Mouse (Mus musculus) CD4-positive helper T cell, adult 2 months (primary cell): ENCODE measurements around the gene Lsamp.

Experiments
- DNase-seq: peaks from one replicate; pipeline ENCODE4 v3.0.0-alpha.2; 2012; ENCODE audit warnings: low read depth, missing footprints, low spot score

Gene Lsamp

GRCm38 (mm10) chr16:40656871-40657270 is 672.7 kb downstream of the Lsamp start:
- no peak for DNase-seq

GRCm38 (mm10) chr16:40685531-40685930 is 701.4 kb downstream of the Lsamp start:
- no peak for DNase-seq

- no peak for DNase-seq
These were observed 708.1 kb downstream of the Lsamp start for GRCm38 (mm10) chr16:40692292-40692691.

- DNase-seq, result no peak
These were observed 713.1 kb downstream of the Lsamp start for GRCm38 (mm10) chr16:40697253-40697652.

GRCm38 (mm10) chr16:40708558-40708957 is 724.4 kb downstream of the Lsamp start:
- no peak for DNase-seq

- no peak for DNase-seq
These were observed 725.4 kb downstream of the Lsamp start for GRCm38 (mm10) chr16:40709574-40709973.

- DNase-seq, result no peak
These were observed 725.9 kb downstream of the Lsamp start for GRCm38 (mm10) chr16:40710068-40710467.

GRCm38 (mm10) chr16:40710491-40710890 is 726.3 kb downstream of the Lsamp start:
- DNase-seq, result no peak

- DNase-seq, result no peak
These were observed 729.6 kb downstream of the Lsamp start for GRCm38 (mm10) chr16:40713725-40714124.

- DNase-seq, result no peak
These were observed 754.9 kb downstream of the Lsamp start for GRCm38 (mm10) chr16:40739015-40739414.

- no peak for DNase-seq
These were observed 755.6 kb downstream of the Lsamp start for GRCm38 (mm10) chr16:40739771-40740170.

- DNase-seq, result no peak
These were observed 756.1 kb downstream of the Lsamp start for GRCm38 (mm10) chr16:40740273-40740672.

- no peak for DNase-seq
These were observed 843.0 kb downstream of the Lsamp start for GRCm38 (mm10) chr16:40827191-40827590.

- no peak for DNase-seq
These were observed 847.4 kb downstream of the Lsamp start for GRCm38 (mm10) chr16:40831536-40831935.

- DNase-seq, result no peak
These were observed 857.6 kb downstream of the Lsamp start for GRCm38 (mm10) chr16:40841765-40842164.

GRCm38 (mm10) chr16:40866733-40867132 is 882.6 kb downstream of the Lsamp start:
- DNase-seq, result no peak

GRCm38 (mm10) chr16:40878301-40878700 is 894.1 kb downstream of the Lsamp start:
- DNase-seq, result no peak

- DNase-seq, result no peak
These were observed 897.8 kb downstream of the Lsamp start for GRCm38 (mm10) chr16:40881942-40882341.

- no peak for DNase-seq
These were observed 907.2 kb downstream of the Lsamp start for GRCm38 (mm10) chr16:40891338-40891737.

GRCm38 (mm10) chr16:40897768-40898327 is 913.7 kb downstream of the Lsamp start:
- no peak for DNase-seq

GRCm38 (mm10) chr16:40907892-40908291 is 923.7 kb downstream of the Lsamp start:
- no peak for DNase-seq

GRCm38 (mm10) chr16:40914141-40914540 is 930.0 kb downstream of the Lsamp start:
- DNase-seq, result no peak

- DNase-seq, result no peak
These were observed 946.4 kb downstream of the Lsamp start for GRCm38 (mm10) chr16:40930596-40930995.

GRCm38 (mm10) chr16:40942266-40942665 is 958.1 kb downstream of the Lsamp start:
- DNase-seq, result no peak
